Mouse (Mus musculus) heart, adult 9 months (tissue): Measurements from ENCODE around the gene Thumpd1.

Experiments
- DNase-seq, 2 experiments: peaks; one replicate each; pipeline ENCODE4 v3.0.0; 2022; ENCODE audit warnings: low spot score in 2 of 2

The Thumpd1 gene

DNA sequence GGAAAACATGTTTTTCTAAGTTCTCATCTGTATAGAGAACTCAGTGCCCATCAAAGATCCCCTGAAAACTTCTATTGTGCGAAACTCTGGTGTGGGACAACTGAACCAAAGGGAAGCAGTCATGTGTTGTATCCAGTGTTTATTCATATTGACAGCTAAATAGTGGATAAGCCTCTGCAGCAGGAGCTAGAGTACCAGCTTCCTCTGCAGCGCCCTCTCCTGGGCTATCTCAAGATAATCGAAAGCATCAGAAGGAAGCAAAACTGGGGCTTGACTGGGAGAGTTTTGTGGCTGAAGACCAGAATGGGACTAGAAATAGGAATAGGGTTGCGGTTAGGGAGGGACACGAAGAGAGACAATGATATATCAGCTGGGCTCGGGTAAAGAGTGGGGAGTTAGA lies 49.7 kb downstream of the Thumpd1 start:
- no peak for DNase-seq

GRCm38 (mm10) chr7:119670395-119670794 lies 50.2 kb downstream of the Thumpd1 start:
- no peak for DNase-seq

DNA sequence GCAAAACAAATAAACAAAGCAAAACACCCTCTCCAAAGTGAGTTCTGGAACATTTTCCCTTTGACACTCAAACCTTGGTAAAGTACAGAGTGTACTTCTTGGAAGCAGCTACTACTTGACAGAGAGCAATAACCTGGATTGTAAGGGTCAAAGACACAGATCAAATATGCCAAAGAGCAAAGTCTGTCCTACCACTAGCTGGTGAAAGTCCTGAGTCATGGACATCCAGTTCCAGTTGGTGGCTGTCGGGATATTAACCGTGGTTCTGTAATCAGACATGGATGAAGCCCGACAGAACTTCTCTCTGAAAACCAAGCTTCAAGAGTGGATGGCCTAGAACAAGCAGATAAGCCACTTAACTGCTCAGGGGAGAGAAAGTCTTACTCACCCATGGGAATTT lies 52.7 kb downstream of the Thumpd1 start:
- no peak for DNase-seq
